Mouse (Mus musculus): ENCODE measurements at regions not wholly inside any gene's neighbourhood (a gene's known extent, or its start where the extent isn't known, plus 50 kb on each side); places are given as distances from the start of the nearest gene placed in this dataset.

DNA sequence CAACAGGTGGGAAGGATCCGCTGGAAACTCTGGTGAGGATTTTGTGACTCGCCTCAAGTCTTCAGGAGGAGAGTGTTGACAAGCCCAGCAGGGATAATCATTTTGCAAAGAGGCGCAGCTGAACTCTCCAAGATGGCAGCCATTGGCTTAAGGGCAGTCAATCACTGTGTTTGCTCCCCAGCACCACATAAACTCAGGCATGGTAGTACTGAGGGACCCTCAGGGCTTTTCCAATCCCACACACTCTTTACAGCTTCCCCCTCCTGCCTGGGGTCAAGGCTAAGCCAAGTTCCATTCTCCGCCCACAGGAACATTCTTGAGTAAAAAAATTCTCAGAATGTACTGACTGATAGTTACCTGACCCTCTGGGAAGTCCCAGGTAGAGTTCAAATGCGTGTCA is 72.0 kb upstream of the Slc1a4 start:
- no peak for TF ChIP-seq POLR2A (IDR thresholded peaks at IDR 0.05; ENCODE audit: borderline replicate concordance, control insufficient read depth, low read depth, low read length)
- TF ChIP-seq CTCF (IDR thresholded peaks at IDR 0.05; ENCODE audit: control insufficient read depth, insufficient read depth, low read length), result no peak
- no peaks in the 10 kb centered on the region for H3K4me1 ChIP-seq (ENCODE audit: control insufficient read depth, insufficient read depth, low read length)
- H3K27ac ChIP-seq (ENCODE audit: control insufficient read depth, insufficient read depth, low read depth, low read length, poor library complexity), result no peak overlapping the region
- 85% methylated on average over 5 of the region's 5 CpGs for WGBS
- H3K4me3 ChIP-seq (replicated peaks; ENCODE audit: control insufficient read depth, low read depth, low read length), result no peak overlapping the region

DNA sequence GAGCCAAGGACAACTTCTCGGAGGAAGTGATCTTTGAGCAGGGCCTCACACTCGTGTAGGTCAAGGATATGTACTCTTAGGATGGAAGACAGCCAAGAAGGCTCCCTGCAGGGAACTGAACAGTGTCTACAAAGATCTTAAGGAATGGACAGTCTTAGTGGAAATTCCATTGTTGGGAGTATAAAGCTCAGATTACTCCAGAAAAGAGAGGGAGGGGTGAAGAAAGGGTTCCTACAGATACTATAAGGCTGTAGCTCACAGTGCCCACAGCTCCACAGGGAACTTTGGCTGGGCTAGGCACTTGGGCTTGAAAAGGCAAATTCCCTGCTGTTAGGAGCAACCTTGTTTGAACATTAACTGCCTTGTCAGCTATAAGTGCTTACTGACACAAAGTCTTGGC is 85.6 kb upstream of the Slc1a4 start:
- no peak for TF ChIP-seq CTCF (IDR thresholded peaks at IDR 0.05; ENCODE audit: control insufficient read depth, insufficient read depth, low read length)
- TF ChIP-seq POLR2A (IDR thresholded peaks at IDR 0.05; ENCODE audit: borderline replicate concordance, control insufficient read depth, low read depth, low read length), result no peak
- WGBS, result 73% methylated on average over 2 of the region's 2 CpGs
- Histone ChIP-seq H3K4me3 (replicated peaks; ENCODE audit: control insufficient read depth, low read depth, low read length) (no peak overlapping the region), H3K27ac (ENCODE audit: control insufficient read depth, insufficient read depth, low read depth, low read length, poor library complexity) (no peak overlapping the region), H3K4me1 (ENCODE audit: control insufficient read depth, insufficient read depth, low read length) (no peaks in the 10 kb centered on the region)

DNA sequence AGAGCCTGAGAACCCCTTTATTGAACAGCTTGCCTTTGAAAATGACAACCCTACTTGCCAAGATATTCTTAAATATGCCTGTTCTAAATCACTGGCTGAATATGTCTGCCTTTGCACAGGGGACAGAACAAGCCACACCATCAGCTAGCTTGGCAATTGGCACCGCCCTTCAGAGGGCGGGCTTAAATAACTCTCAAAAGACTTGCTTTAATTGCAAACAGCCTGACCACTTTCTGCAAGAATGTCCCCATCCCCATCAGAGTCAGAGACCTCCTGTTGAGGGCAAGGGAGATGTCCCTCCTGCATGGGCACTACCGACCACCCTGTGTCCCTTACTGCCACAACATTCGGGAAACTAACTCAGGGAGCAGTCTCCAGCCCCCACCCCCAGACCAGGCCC is 88.4 kb upstream of the Slc1a4 start:
- Histone ChIP-seq H3K4me3 (replicated peaks; ENCODE audit: control insufficient read depth, low read depth, low read length) (no peak overlapping the region), H3K27ac (ENCODE audit: control insufficient read depth, insufficient read depth, low read depth, low read length, poor library complexity) (no peak overlapping the region), H3K4me1 (ENCODE audit: control insufficient read depth, insufficient read depth, low read length) (no peaks in the 10 kb centered on the region)
- 83% methylated on average over 4 of the region's 4 CpGs for WGBS
- TF ChIP-seq POLR2A (IDR thresholded peaks at IDR 0.05; ENCODE audit: borderline replicate concordance, control insufficient read depth, low read depth, low read length) (no peak), CTCF (IDR thresholded peaks at IDR 0.05; ENCODE audit: control insufficient read depth, insufficient read depth, low read length) (no peak)

DNA sequence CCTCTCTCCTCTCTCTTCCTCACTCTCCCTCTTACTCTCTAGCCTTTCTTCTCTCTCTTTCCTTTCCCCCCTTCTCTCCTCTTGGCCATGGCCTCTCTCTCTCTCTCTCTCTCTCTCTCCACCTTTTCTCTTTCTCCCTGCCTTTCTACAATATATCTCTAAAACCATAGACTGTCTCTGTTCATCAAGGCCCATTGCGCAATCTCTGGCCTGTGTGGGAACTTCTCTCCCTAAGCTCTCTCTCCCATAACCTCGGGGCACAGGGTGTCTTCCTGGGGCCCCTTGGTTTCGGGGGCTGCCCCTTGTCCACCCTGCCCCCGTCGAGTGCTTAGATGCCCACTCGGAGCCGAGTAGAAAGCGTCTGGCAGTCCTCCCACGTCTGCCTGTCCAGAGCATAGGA is 103.5 kb upstream of the Slc1a4 start:
- Histone ChIP-seq H3K4me3 (replicated peaks; ENCODE audit: control insufficient read depth, low read depth, low read length) (no peak overlapping the region), H3K27ac (ENCODE audit: control insufficient read depth, insufficient read depth, low read depth, low read length, poor library complexity) (no peak overlapping the region), H3K4me1 (ENCODE audit: control insufficient read depth, insufficient read depth, low read length) (no peaks in the 10 kb centered on the region)
- WGBS, result 53% methylated on average over 9 of the region's 9 CpGs
- TF ChIP-seq POLR2A (IDR thresholded peaks at IDR 0.05; ENCODE audit: borderline replicate concordance, control insufficient read depth, low read depth, low read length), result no peak
- TF ChIP-seq CTCF (IDR thresholded peaks at IDR 0.05; ENCODE audit: control insufficient read depth, insufficient read depth, low read length), result no peak

DNA sequence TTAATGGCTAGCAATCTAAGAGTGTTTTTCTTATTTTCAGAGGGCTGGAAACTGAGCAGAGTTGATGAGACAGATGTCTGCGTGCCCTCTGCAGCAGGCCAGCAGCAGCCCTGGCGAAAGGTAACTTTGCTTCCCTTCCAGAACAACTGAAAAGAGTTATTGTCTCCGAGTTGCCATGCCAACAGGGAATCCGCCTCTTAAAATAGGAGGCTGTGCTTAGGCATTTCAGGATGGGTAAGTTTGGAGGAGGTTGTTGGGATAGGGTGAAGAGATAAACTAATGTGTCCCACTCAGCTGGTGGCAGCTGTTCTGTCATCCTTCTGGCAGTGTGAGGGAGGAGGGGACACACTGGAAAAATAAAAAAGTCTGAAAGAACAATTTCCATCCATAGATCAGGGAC is 100.6 kb upstream of the Sertad2 start:
- WGBS, result 72% methylated on average over 4 of the region's 4 CpGs
- Histone ChIP-seq H3K4me1 (ENCODE audit: control insufficient read depth, insufficient read depth, low read length) (no peaks in the 10 kb centered on the region; the same call in 1 of the 2 replicates), H3K27ac (ENCODE audit: control insufficient read depth, insufficient read depth, low read depth, low read length, poor library complexity) (no peak overlapping the region), H3K4me3 (replicated peaks; ENCODE audit: control insufficient read depth, low read depth, low read length) (no peak overlapping the region)
- TF ChIP-seq CTCF (IDR thresholded peaks at IDR 0.05; ENCODE audit: control insufficient read depth, insufficient read depth, low read length) (no peak), POLR2A (IDR thresholded peaks at IDR 0.05; ENCODE audit: borderline replicate concordance, control insufficient read depth, low read depth, low read length) (no peak)

DNA sequence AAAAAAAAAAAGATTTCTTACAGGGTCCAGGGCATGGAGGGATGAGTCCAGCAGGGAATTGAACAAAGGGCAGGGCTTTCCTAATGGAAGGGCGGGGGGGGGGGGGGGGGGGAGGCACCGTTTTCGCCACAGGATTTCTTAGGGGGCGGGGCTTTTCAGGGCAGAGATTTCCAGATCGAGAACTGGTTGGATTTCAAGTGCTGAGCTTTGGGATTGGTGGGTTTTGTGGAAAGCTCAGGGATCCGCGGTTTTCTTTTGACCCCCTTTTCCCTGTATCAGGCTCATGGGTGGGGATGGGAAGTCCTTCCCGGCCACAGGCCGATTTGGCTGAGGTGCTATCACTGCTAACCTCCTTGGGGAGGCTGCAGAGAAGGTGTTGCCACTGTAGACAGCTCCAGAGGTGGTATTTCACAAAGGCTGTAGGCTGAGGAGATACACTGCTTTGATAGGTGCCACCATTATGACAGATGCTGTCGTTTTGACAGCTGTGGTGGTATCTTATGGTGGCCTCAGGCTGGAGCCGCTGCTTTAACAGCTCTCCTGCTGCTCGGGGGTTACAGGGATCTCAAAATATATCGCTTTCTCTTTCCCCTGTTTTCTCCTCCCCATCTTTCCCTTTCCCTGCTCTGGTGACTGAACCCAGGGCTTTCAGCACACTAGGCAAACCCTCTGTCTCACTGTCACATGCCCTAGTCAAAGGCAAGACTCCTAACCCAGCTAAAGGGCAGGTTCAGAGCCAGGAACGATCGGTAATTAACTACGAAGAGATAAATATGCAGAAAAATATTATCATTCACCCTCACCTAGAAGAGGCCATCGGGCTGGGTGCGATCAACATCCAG is 97.8 kb upstream of the Sertad2 start:
- WGBS, result 18% methylated on average over 18 of the region's 18 CpGs
- Histone ChIP-seq H3K27ac (ENCODE audit: control insufficient read depth, insufficient read depth, low read depth, low read length, poor library complexity) (no peak overlapping the region), H3K4me3 (replicated peaks; ENCODE audit: control insufficient read depth, low read depth, low read length) (no peak overlapping the region), H3K4me1 (ENCODE audit: control insufficient read depth, insufficient read depth, low read length) (no peaks in the 10 kb centered on the region; the same call in 1 of the 2 replicates)
- TF ChIP-seq POLR2A (IDR thresholded peaks at IDR 0.05; ENCODE audit: borderline replicate concordance, control insufficient read depth, low read depth, low read length) (no peak), CTCF (IDR thresholded peaks at IDR 0.05; ENCODE audit: control insufficient read depth, insufficient read depth, low read length) (no peak)

DNA sequence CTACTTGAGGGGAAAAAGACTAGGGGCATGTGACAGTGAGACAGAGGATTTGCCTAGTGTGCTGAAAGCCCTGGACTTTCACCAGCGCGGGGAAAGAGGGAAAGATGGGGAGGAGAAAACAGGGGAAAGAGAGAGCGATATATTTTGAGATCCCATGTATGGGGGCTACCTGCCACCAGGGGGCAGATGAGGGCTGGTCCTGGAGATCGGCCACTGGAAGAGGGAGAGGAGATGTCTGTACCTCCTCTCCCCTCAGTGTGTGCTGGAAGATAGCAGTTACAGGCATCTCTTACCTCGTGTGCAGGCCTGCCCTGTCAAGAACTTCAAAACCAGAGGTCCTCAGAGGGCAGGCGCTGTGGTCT is 97.2 kb upstream of the Sertad2 start:
- WGBS, result 2% methylated on average over 6 of the region's 6 CpGs
- TF ChIP-seq CTCF (IDR thresholded peaks at IDR 0.05; ENCODE audit: control insufficient read depth, insufficient read depth, low read length) (peak; percentile 90), POLR2A (IDR thresholded peaks at IDR 0.05; ENCODE audit: borderline replicate concordance, control insufficient read depth, low read depth, low read length) (no peak)

DNA sequence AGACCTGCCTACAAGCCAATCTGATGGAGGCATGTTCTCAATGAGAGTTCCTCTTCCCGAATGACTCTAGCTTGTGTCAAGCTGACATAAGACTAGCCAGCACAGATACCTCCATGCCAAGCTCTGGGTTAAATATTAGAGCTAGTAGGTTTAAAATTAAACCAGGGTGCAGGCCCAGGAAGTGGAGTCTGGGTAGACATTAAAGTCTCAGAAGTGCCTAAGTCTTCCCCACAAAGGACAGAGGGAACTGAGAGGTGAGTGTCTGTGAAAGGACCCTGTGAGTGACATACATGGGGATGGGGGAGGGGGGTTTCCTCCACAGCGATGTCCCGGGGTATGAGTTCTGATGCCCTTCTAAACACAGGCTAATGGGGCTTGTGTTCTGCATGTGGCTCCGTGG is 90.2 kb upstream of the Sertad2 start:
- H3K4me1 ChIP-seq (ENCODE audit: control insufficient read depth, insufficient read depth, low read length), result no peaks in the 10 kb centered on the region
- 68% methylated on average over 4 of the region's 4 CpGs for WGBS
- no peak overlapping the region for H3K27ac ChIP-seq (ENCODE audit: control insufficient read depth, insufficient read depth, low read depth, low read length, poor library complexity)
- no peak overlapping the region for H3K4me3 ChIP-seq (replicated peaks; ENCODE audit: control insufficient read depth, low read depth, low read length)
- no peak for TF ChIP-seq CTCF (IDR thresholded peaks at IDR 0.05; ENCODE audit: control insufficient read depth, insufficient read depth, low read length)
- no peak for TF ChIP-seq POLR2A (IDR thresholded peaks at IDR 0.05; ENCODE audit: borderline replicate concordance, control insufficient read depth, low read depth, low read length)

More for the DNA sequence above, 97.2 kb upstream of the Sertad2 start:
- H3K4me3 ChIP-seq (replicated peaks; ENCODE audit: control insufficient read depth, low read depth, low read length), result no peak overlapping the region
- no peak overlapping the region for H3K27ac ChIP-seq (ENCODE audit: control insufficient read depth, insufficient read depth, low read depth, low read length, poor library complexity)
- H3K4me1 ChIP-seq (ENCODE audit: control insufficient read depth, insufficient read depth, low read length), result no peaks in the 10 kb centered on the region; the same call in 1 of the 2 replicates
